Mouse (Mus musculus): ENCODE measurements at regions not wholly inside any gene's neighbourhood (a gene's known extent, or its start where the extent isn't known, plus 50 kb on each side); places are given as distances from the start of the nearest gene placed in this dataset.

DNA sequence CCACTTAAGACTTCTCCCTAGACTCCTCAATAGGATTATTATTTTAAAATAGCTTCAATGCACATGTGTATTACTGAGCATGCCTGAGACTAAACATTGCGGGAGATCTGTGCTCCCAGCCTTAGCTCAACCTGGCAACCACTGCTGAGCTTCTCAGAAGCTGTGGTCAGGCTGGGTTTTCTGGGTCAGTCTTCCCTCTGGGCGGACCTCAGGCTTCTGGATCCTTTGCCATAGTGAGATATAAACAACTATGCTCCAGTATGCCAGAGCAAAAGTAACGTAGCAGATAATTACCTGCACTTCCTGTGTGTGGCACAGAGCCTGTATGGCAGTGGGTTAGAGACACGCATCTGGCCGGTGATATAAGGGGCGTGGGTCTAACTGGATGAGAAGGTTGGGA lies 59.1 kb upstream of the Cd28 start:
- Histone ChIP-seq H3K4me2 (replicated peaks; ENCODE audit: low read depth, low read length) (no peak overlapping the region), H3K27ac (ENCODE audit: low read length) (no peak overlapping the region), H3K4me1 (ENCODE audit: insufficient read depth, low read depth, low read length) (peaks cover 6% of the 10 kb centered on the region; the same call in 1 of the 2 replicates), H3K9ac (replicated peaks; ENCODE audit: low read depth) (no peak overlapping the region), H3K36me3 (ENCODE audit: insufficient read depth, low read length) (no peaks in the 10 kb centered on the region), H3K4me3 (ENCODE audit: low read depth, low read length) (no peak overlapping the region), H3K27me3 (replicated peaks; ENCODE audit: insufficient read depth, low read length) (no peaks in the 10 kb centered on the region), H3K9me3 (ENCODE audit: low read length) (no peaks in the 10 kb centered on the region)
- 58% methylated on average over 6 of the region's 6 CpGs for WGBS
- no peak for ATAC-seq
- TF ChIP-seq CTCF (IDR thresholded peaks at IDR 0.05) (no peak), EP300 (IDR thresholded peaks at IDR 0.05) (no peak)
- no peak for DNase-seq (ENCODE audit: low spot score)

DNA sequence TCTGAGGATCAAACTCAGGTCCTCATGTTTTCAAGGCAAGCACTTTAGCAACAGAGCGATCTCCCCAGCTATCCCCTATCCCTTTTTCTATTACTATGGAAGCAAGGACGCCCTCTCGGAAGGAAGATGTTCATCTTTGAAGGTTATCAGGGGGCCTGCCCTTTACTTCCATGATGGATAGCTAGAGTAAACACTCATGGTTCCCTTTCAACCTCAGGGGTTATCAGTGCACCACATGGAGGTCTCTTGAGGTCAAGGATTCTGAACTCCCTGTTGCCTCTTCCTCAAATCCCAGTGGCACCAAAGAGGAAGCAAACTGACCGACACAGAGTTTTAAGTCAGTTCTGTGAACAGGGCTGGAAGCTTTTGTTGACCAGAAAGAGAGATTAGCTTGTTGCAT lies 59.6 kb upstream of the Cd28 start:
- DNase-seq (ENCODE audit: low spot score) (no peak), ATAC-seq (no peak)
- Histone ChIP-seq H3K9me3 (ENCODE audit: low read length) (no peaks in the 10 kb centered on the region), H3K36me3 (ENCODE audit: insufficient read depth, low read length) (no peaks in the 10 kb centered on the region), H3K4me2 (replicated peaks; ENCODE audit: low read depth, low read length) (no peak overlapping the region), H3K9ac (replicated peaks; ENCODE audit: low read depth) (no peak overlapping the region), H3K27me3 (replicated peaks; ENCODE audit: insufficient read depth, low read length) (no peaks in the 10 kb centered on the region), H3K27ac (ENCODE audit: low read length) (no peak overlapping the region), H3K4me1 (ENCODE audit: insufficient read depth, low read depth, low read length) (peaks cover 8% of the 10 kb centered on the region; the same call in 1 of the 2 replicates), H3K4me3 (ENCODE audit: low read depth, low read length) (no peak overlapping the region)
- TF ChIP-seq CTCF (IDR thresholded peaks at IDR 0.05) (no peak), EP300 (IDR thresholded peaks at IDR 0.05) (no peak)
- WGBS: 52% methylated on average over 4 of the region's 4 CpGs

DNA sequence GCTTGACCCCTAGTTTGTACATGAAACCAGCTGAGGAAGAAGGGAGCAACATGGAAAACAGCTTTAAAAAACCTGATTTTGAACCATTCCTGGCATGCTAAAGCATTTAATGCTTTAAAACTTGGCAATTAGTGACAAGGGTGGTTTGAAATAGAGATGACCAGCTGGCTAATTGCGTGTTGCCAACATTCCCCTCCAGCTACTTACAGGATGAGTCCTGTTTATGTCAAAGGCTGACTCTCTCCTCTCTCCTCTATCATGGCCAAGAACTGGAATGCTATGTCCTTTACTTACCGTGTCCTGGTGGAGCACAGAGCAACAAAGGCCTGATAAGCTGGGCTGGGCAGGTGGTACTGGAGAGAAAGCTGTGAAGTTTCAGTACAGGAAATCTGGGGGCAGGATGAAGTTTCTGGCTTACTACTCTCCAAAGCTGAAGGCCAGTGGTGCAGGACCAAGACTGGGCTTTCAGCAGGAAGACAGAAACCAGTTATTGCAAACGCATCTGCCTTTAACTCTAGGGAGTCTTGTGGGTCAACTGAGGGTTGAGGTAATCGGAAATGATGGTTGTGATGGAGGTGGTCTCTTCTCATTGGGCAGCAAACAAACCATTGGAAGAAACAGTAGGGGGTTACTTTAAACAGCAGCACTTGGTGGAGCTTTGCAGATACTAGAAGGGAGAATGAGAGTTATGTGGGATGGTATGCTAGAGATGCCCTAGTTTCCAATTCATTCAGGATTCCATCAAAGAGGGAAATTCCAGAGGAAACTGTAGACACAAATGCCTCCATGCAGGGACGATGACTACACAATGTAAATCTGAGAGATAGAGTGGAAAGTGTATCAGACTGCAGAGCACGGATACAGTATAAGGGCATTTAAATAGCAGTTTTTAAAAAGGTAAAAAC lies 60.7 kb upstream of the Cd28 start:
- H3K9me3 ChIP-seq (ENCODE audit: low read length): no peaks in the 10 kb centered on the region
- peak; percentile 36; the same call in 1 of the 2 replicates for ATAC-seq
- TF ChIP-seq EP300 (IDR thresholded peaks at IDR 0.05) (no peak), CTCF (IDR thresholded peaks at IDR 0.05) (no peak)
- WGBS: 56% methylated on average over 6 of the region's 6 CpGs
- H3K27me3 ChIP-seq (replicated peaks; ENCODE audit: insufficient read depth, low read length): no peaks in the 10 kb centered on the region
- H3K4me1 ChIP-seq (ENCODE audit: insufficient read depth, low read depth, low read length): peaks cover 8% of the 10 kb centered on the region; the same call in 1 of the 2 replicates
- no peaks in the 10 kb centered on the region for H3K36me3 ChIP-seq (ENCODE audit: insufficient read depth, low read length)
- DNase-seq (ENCODE audit: low spot score): peak; percentile 79
- H3K9ac ChIP-seq (replicated peaks; ENCODE audit: low read depth): no peak overlapping the region
- H3K4me2 ChIP-seq (replicated peaks; ENCODE audit: low read depth, low read length): no peak overlapping the region
- H3K4me3 ChIP-seq (ENCODE audit: low read depth, low read length): no peak overlapping the region
- no peak overlapping the region for H3K27ac ChIP-seq (ENCODE audit: low read length)

DNA sequence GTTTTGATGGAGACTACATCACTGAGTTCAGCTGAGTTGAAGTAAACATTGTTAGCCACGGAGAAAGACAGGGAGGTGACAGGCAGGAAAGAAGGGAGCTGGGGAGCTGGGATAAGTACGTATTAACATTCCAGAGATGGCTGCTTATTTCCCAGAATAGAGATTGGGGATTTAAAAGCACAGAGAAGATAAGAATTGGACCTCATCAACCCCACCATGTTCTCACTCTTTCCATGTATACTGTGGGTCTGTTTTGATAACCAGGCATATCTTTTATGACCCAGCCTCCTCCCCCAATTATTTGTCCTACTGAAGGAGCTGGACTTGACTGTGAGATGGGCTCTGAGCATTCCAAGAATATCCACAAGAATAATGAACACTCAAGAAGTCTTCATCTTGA lies 61.4 kb upstream of the Cd28 start:
- no peak overlapping the region for H3K4me3 ChIP-seq (ENCODE audit: low read depth, low read length)
- DNase-seq (ENCODE audit: low spot score): peak; percentile 49
- no peak overlapping the region for H3K4me2 ChIP-seq (replicated peaks; ENCODE audit: low read depth, low read length)

DNA sequence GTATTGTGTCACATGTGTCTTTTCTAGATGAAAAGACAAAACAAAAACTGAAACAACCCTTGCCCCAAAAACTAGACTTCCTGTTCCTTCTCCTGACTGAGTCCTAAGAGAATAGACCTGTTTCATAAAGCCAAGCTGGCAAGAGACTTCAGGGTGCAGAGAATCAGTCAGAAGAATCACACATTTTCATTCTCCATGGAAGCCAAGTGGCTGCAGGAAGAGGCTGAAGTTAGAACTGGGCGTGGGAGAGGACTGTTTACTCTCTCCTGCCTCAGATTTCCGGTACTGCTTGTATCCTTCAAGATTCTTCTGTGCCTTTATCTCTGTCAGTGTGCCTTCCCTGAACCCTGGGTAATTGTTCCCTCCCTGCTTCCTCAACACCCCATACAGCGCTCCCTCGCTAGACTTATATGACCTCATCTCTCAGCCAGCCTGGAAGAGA lies 64.0 kb upstream of the Cd28 start:
- no peaks in the 10 kb centered on the region for H3K27me3 ChIP-seq (replicated peaks; ENCODE audit: insufficient read depth, low read length)
- no peak overlapping the region for H3K4me2 ChIP-seq (replicated peaks; ENCODE audit: low read depth, low read length)
- H3K4me1 ChIP-seq (ENCODE audit: insufficient read depth, low read depth, low read length): peaks cover 8% of the 10 kb centered on the region; the same call in 1 of the 2 replicates
- ATAC-seq: peak; percentile 81
- no peak for TF ChIP-seq CTCF (IDR thresholded peaks at IDR 0.05)
- peak; percentile 97 for TF ChIP-seq EP300 (IDR thresholded peaks at IDR 0.05)
- no peaks in the 10 kb centered on the region for H3K9me3 ChIP-seq (ENCODE audit: low read length)
- WGBS: 12% methylated on average over 4 of the region's 4 CpGs
- peak overlapping the region; percentile 52; the same call in 1 of the 2 replicates for H3K27ac ChIP-seq (ENCODE audit: low read length)
- DNase-seq (ENCODE audit: low spot score): peak; percentile 81
- H3K9ac ChIP-seq (replicated peaks; ENCODE audit: low read depth): no peak overlapping the region
- H3K4me3 ChIP-seq (ENCODE audit: low read depth, low read length): no peak overlapping the region
- H3K36me3 ChIP-seq (ENCODE audit: insufficient read depth, low read length): no peaks in the 10 kb centered on the region

More for the DNA sequence above, 61.4 kb upstream of the Cd28 start:
- WGBS: 25% methylated on average over 2 of the region's 2 CpGs
- Histone ChIP-seq H3K36me3 (ENCODE audit: insufficient read depth, low read length) (no peaks in the 10 kb centered on the region), H3K4me1 (ENCODE audit: insufficient read depth, low read depth, low read length) (peaks cover 8% of the 10 kb centered on the region; the same call in 1 of the 2 replicates), H3K27ac (ENCODE audit: low read length) (0 out of 2 replicates have a peak overlapping the region, but pooled peaks have one; percentile 4), H3K9ac (replicated peaks; ENCODE audit: low read depth) (no peak overlapping the region), H3K9me3 (ENCODE audit: low read length) (no peaks in the 10 kb centered on the region), H3K27me3 (replicated peaks; ENCODE audit: insufficient read depth, low read length) (no peaks in the 10 kb centered on the region)
- ATAC-seq: no peak
- TF ChIP-seq EP300 (IDR thresholded peaks at IDR 0.05) (no peak), CTCF (IDR thresholded peaks at IDR 0.05) (no peak)

DNA sequence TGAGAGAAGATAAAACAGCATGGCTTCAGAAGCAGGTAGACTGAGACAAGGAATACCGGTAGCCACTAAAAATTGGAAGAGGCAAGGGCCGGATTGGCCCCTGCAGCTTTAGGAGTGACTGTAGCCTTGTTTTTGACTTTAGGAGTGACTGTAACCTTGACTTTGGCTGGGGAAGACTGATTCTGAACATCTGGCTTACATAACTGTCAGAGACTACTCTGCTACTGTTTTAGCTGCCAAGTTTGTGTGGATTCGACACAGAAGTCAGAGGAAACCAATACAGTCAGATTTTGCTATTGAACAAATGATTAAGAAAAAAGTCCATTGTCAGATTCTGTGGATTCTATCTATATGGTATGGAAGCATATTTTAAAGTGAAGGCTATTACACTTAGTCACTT lies 66.4 kb upstream of the Cd28 start:
- no peak overlapping the region for H3K27ac ChIP-seq (ENCODE audit: low read length)
- ATAC-seq (no peak), DNase-seq (ENCODE audit: low spot score) (peak; percentile 72)
- H3K27me3 ChIP-seq (replicated peaks; ENCODE audit: insufficient read depth, low read length): no peaks in the 10 kb centered on the region
- H3K4me2 ChIP-seq (replicated peaks; ENCODE audit: low read depth, low read length): no peak overlapping the region
- H3K9me3 ChIP-seq (ENCODE audit: low read length): no peaks in the 10 kb centered on the region
- H3K4me1 ChIP-seq (ENCODE audit: insufficient read depth, low read depth, low read length): peaks cover 4% of the 10 kb centered on the region; the same call in 1 of the 2 replicates
- no peak overlapping the region for H3K9ac ChIP-seq (replicated peaks; ENCODE audit: low read depth)
- H3K4me3 ChIP-seq (ENCODE audit: low read depth, low read length): no peak overlapping the region
- 69% methylated on average over 3 of the region's 3 CpGs for WGBS
- H3K36me3 ChIP-seq (ENCODE audit: insufficient read depth, low read length): no peaks in the 10 kb centered on the region
- no peak for TF ChIP-seq CTCF (IDR thresholded peaks at IDR 0.05)
